Mouse (Mus musculus) forebrain, postnatal 0 days (tissue): ENCODE results near the gene Sik3. TPM values are rescaled to one million over a fixed set of nuclear protein-coding genes. Genes with fewer than 3 reads are reported as not detected.

ENCODE experiments used
- ATAC-seq: fragments of 200-750 bp; cut with Nextera tagmentation; 2 replicates; pipeline ENCODE4 v1.8.0; 2017; ENCODE audit warnings: mild to moderate bottlenecking, moderate library complexity
- DNase-seq: peaks from one replicate; pipeline ENCODE4 v3.0.0-alpha.2; 2015
- H3K27ac ChIP-seq: fragments of 300-500 bp; sonication (generic); 2 replicates; pipeline ENCODE4 v1.5.1; 2014; ENCODE audit warnings: low read depth, mild to moderate bottlenecking, antibody characterized with exemption, low read length, moderate library complexity, mixed read lengths
- H3K27me3 ChIP-seq: fragments of 300-500 bp; sonication (generic); 2 replicates; pipeline ENCODE4 v1.6.1; 2014; ENCODE audit warnings: mild to moderate bottlenecking, low read length, mixed read lengths; ENCODE audit not compliant: insufficient read depth
- H3K36me3 ChIP-seq: fragments of 300-500 bp; sonication (generic); 2 replicates; pipeline ENCODE4 v1.6.1; 2014; ENCODE audit warnings: mild to moderate bottlenecking, moderate library complexity; ENCODE audit not compliant: insufficient read depth
- H3K4me1 ChIP-seq: fragments of 300-500 bp; sonication (generic); 2 replicates; pipeline ENCODE4 v1.6.1; 2014; ENCODE audit warnings: antibody characterized with exemption; ENCODE audit not compliant: insufficient read depth
- H3K4me2 ChIP-seq: fragments of 300-500 bp; sonication (generic); 2 replicates; pipeline ENCODE4 v1.6.1; 2014; ENCODE audit warnings: low read depth, mild to moderate bottlenecking, moderate library complexity
- H3K4me3 ChIP-seq: fragments of 300-500 bp; sonication (generic); 2 replicates; pipeline ENCODE4 v1.5.1; 2014; ENCODE audit warnings: low read depth, low read length, mixed read lengths
- H3K9ac ChIP-seq: fragments of 300-500 bp; sonication (generic); 2 replicates; pipeline ENCODE4 v1.6.1; 2014; ENCODE audit warnings: mild to moderate bottlenecking
- H3K9me3 ChIP-seq: fragments of 300-500 bp; sonication (generic); 2 replicates; pipeline ENCODE4 v1.6.1; 2016; ENCODE audit warnings: low read length
- CTCF ChIP-seq: sonication (generic); IDR thresholded peaks from 2 replicates; pipeline ENCODE4 v1.5.1; 2016; ENCODE audit warnings: antibody characterized with exemption, control low read depth, low read depth
- WGBS: fragments of 180-500 bp; shearing (Covaris S2); extraction: QIAGEN DNeasy Blood & Tissue Kit; methylation state at CpG from one replicate; pipeline ENCODE4 v1.1.7; 2014; 5-methylcytosine and 5-hydroxymethylcytosine counted together
- polyA plus RNA-seq: library from polyadenylated mRNA; unstranded; fragments of >200 nt; fragmentation: Nextera tagmentation; extraction: Ambion mirVana; gene quantifications from 2 replicates; pipeline ENCODE4 v1.2.1, GENCODE M21; 2015
- total RNA-seq: library from RNA; depleted of rRNA; stranded (reverse); fragments of >200 nt; gene quantifications from 2 replicates; pipeline ENCODE4 v1.2.3, GENCODE M21; 2014

The Sik3 gene
- total and polyA plus RNA-seq, 2 experiments from 2014 or later = 9.3 to 27.9 TPM

- Histone ChIP-seq H3K4me2 (peak overlapping the region; percentile 64; the same call in 1 of the 2 replicates), H3K27ac (0 out of 2 replicates have a peak overlapping the region, but pooled peaks have one; percentile 40), H3K9me3 (no peaks in the 10 kb centered on the region), H3K27me3 (no peaks in the 10 kb centered on the region), H3K9ac (0 out of 2 replicates have a peak overlapping the region, but pooled peaks have one; percentile 14), H3K4me3 (peak overlapping the region; percentile 97; the same call in 1 of the 2 replicates), H3K4me1 (peaks cover 22% of the 10 kb centered on the region), H3K36me3 (peaks cover 3% of the 10 kb centered on the region; the same call in 1 of the 2 replicates)
- no peak for ATAC-seq
- DNase-seq = peak; percentile 37
- TF ChIP-seq CTCF = no peak
- 18% methylated on average over 8 of the region's 8 CpGs for whole genome bisulfite sequencing
Observed at GRCm38 (mm10) chr9:46015081-46015551, 2.5 kb downstream of the Sik3 start.

- Histone ChIP-seq H3K36me3 (peaks cover 3% of the 10 kb centered on the region; the same call in 1 of the 2 replicates), H3K27ac (no peak overlapping the region), H3K4me1 (peaks cover 22% of the 10 kb centered on the region), H3K4me3 (no peak overlapping the region), H3K27me3 (no peaks in the 10 kb centered on the region), H3K9ac (no peak overlapping the region), H3K4me2 (peak overlapping the region; percentile 64; the same call in 1 of the 2 replicates), H3K9me3 (no peaks in the 10 kb centered on the region)
- peak; percentile 25 for DNase-seq
- TF ChIP-seq CTCF = no peak
- WGBS = 8% methylated on average over 9 of the region's 9 CpGs
- no peak for ATAC-seq
Observed at GRCm38 (mm10) chr9:46015831-46016230, 3.2 kb downstream of the Sik3 start.

- no peak overlapping the region for H3K4me2 ChIP-seq
- H3K36me3 ChIP-seq = peaks cover 3% of the 10 kb centered on the region; the same call in 1 of the 2 replicates
- no peak for TF ChIP-seq CTCF
- H3K4me3 ChIP-seq = no peak overlapping the region
- no peak overlapping the region for H3K9ac ChIP-seq
- H3K4me1 ChIP-seq = peaks cover 22% of the 10 kb centered on the region
- ATAC-seq (no peak), DNase-seq (no peak)
- H3K27me3 ChIP-seq = no peaks in the 10 kb centered on the region
- WGBS = 53% methylated on average over 4 of the region's 4 CpGs
- no peaks in the 10 kb centered on the region for H3K9me3 ChIP-seq
- no peak overlapping the region for H3K27ac ChIP-seq
Observed at GRCm38 (mm10) chr9:46016417-46016816, 3.8 kb downstream of the Sik3 start.

GRCm38 (mm10) chr9:46018316-46018715 lies 5.7 kb downstream of the Sik3 start:
- Histone ChIP-seq H3K27me3 (no peaks in the 10 kb centered on the region), H3K9me3 (no peaks in the 10 kb centered on the region), H3K9ac (no peak overlapping the region), H3K4me1 (peaks cover 22% of the 10 kb centered on the region), H3K36me3 (peaks cover 3% of the 10 kb centered on the region; the same call in 1 of the 2 replicates), H3K4me3 (no peak overlapping the region), H3K27ac (no peak overlapping the region), H3K4me2 (no peak overlapping the region)
- no peak for TF ChIP-seq CTCF
- whole genome bisulfite sequencing = 75% methylated on average over 6 of the region's 6 CpGs
- ATAC-seq = no peak
- no peak for DNase-seq

- H3K9ac ChIP-seq = no peak overlapping the region
- no peak for TF ChIP-seq CTCF
- H3K4me1 ChIP-seq = peaks cover 9% of the 10 kb centered on the region
- 91% methylated on average over 6 of the region's 6 CpGs for WGBS
- DNase-seq (no peak), ATAC-seq (no peak)
- no peak overlapping the region for H3K4me2 ChIP-seq
- no peaks in the 10 kb centered on the region for H3K27me3 ChIP-seq
- H3K9me3 ChIP-seq = no peaks in the 10 kb centered on the region
- no peak overlapping the region for H3K27ac ChIP-seq
- H3K4me3 ChIP-seq = no peak overlapping the region
- H3K36me3 ChIP-seq = peaks cover 3% of the 10 kb centered on the region; the same call in 1 of the 2 replicates
Observed at GRCm38 (mm10) chr9:46019975-46020374, 7.4 kb downstream of the Sik3 start.

GRCm38 (mm10) chr9:46023591-46023990 lies 11.0 kb downstream of the Sik3 start:
- DNase-seq (no peak), ATAC-seq (no peak)
- TF ChIP-seq CTCF = no peak
- H3K4me1 ChIP-seq = peaks cover 4% of the 10 kb centered on the region; the same call in 1 of the 2 replicates
- WGBS = 90% methylated on average over 11 of the region's 11 CpGs
- H3K9ac ChIP-seq = no peak overlapping the region
- H3K27ac ChIP-seq = no peak overlapping the region
- H3K9me3 ChIP-seq = no peaks in the 10 kb centered on the region
- no peak overlapping the region for H3K4me3 ChIP-seq
- no peaks in the 10 kb centered on the region for H3K27me3 ChIP-seq
- H3K4me2 ChIP-seq = no peak overlapping the region
- H3K36me3 ChIP-seq = no peaks in the 10 kb centered on the region

GRCm38 (mm10) chr9:46026058-46026849 lies 13.6 kb downstream of the Sik3 start:
- no peak for TF ChIP-seq CTCF
- Histone ChIP-seq H3K4me3 (no peak overlapping the region), H3K9ac (no peak overlapping the region), H3K4me2 (no peak overlapping the region), H3K36me3 (no peaks in the 10 kb centered on the region), H3K27ac (no peak overlapping the region), H3K27me3 (no peaks in the 10 kb centered on the region), H3K9me3 (no peaks in the 10 kb centered on the region), H3K4me1 (peaks cover 4% of the 10 kb centered on the region; the same call in 1 of the 2 replicates)
- DNase-seq (peak; percentile 60), ATAC-seq (peak; percentile 47)
- 53% methylated on average over 9 of the region's 9 CpGs for WGBS
